Mouse (Mus musculus) G1E (cell line): ENCODE measurements at regions not wholly inside any gene's neighbourhood (a gene's known extent, or its start where the extent isn't known, plus 50 kb on each side); places are given as distances from the start of the nearest gene placed in this dataset.

ENCODE experiments used
- CTCF ChIP-seq: IDR thresholded peaks from 2 replicates; pipeline ENCODE4 v1.5.1; 2012; ENCODE audit warnings: low read depth, low read length, inconsistent platforms, mixed read lengths
- POLR2AphosphoS5 ChIP-seq: IDR thresholded peaks from 2 replicates; pipeline ENCODE4 v1.6.1; 2012; ENCODE audit warnings: low read depth, low read length, inconsistent platforms; ENCODE audit not compliant: insufficient replicate concordance
- TAL1 ChIP-seq: conservative IDR thresholded peaks from 2 replicates; pipeline ENCODE4 v1.6.1; 2012; ENCODE audit warnings: low read depth, low read length, inconsistent platforms, mixed read lengths

GRCm38 (mm10) chr17:79969500-79969972, 73.6 kb upstream of the Atl2 start:
- TF ChIP-seq CTCF (no peak), TAL1 (no peak), POLR2AphosphoS5 (no peak)
